Comparison of ENCODE assay signal across 19 mouse cellular contexts in genomic region chr6:43632871-43633270, GRCm38 (mm10).
"Had no signal": no experiment of that assay in that cellular context is flagged by ENCODE, and none has a peak within 500 bp of the region (broad histone marks: within the 10 kb centered on the region; RNA-seq: fewer than 3 reads in every experiment).

No protein-coding gene starts in this region.

- H3K9ac ChIP-seq: lung, embryonic 14.5 days; midbrain, embryonic 12.5 days; neural tube, embryonic 13.5 days; neural tube, embryonic 15.5 days had no signal

- ATAC-seq: midbrain, embryonic 16.5 days had no signal

- H3K27ac ChIP-seq: macrophage; midbrain, embryonic 12.5 days; neural tube, embryonic 13.5 days; neural tube, embryonic 15.5 days had no signal

- DNase-seq: lung, adult 18-20 months; lung, embryonic 14.5 days; lung, postnatal 14 days; lung, postnatal 36 days; midbrain, embryonic 14.5 days; retina, postnatal 1 day; right cerebral cortex, adult 18-20 months; right cerebral cortex, postnatal 25 days; right cerebral cortex, postnatal 4 days; spleen, adult 18-20 months; thymus, adult 18-20 months; thymus, postnatal 14 days; thymus, postnatal 36 days had no signal

- H3K4me2 ChIP-seq: lung, embryonic 14.5 days; midbrain, embryonic 12.5 days; neural tube, embryonic 13.5 days; neural tube, embryonic 15.5 days had no signal

- H3K27me3 ChIP-seq: midbrain, embryonic 12.5 days; neural tube, embryonic 13.5 days; neural tube, embryonic 15.5 days had no signal

- H3K9me3 ChIP-seq: midbrain, embryonic 12.5 days; neural tube, embryonic 13.5 days; neural tube, embryonic 15.5 days had no signal

- H3K36me3 ChIP-seq: midbrain, embryonic 12.5 days; neural tube, embryonic 13.5 days; neural tube, embryonic 15.5 days had no signal

- H3K4me1 ChIP-seq: midbrain, embryonic 12.5 days; neural tube, embryonic 13.5 days; neural tube, embryonic 15.5 days had no signal

- H3K4me3 ChIP-seq: midbrain, embryonic 12.5 days; myocyte; neural tube, embryonic 13.5 days; neural tube, embryonic 15.5 days had no signal
